Mouse (Mus musculus): ENCODE measurements at regions not wholly inside any gene's neighbourhood (a gene's known extent, or its start where the extent isn't known, plus 50 kb on each side); places are given as distances from the start of the nearest gene placed in this dataset.
A peak's percentile ranks its signal among the peaks of the same experiment; 100 is the strongest.
"Not testable (repeated sequence)": the region's sequence is repeated elsewhere in the genome, so short reads cannot be mapped to it uniquely, and the experiment has no call there.

DNA sequence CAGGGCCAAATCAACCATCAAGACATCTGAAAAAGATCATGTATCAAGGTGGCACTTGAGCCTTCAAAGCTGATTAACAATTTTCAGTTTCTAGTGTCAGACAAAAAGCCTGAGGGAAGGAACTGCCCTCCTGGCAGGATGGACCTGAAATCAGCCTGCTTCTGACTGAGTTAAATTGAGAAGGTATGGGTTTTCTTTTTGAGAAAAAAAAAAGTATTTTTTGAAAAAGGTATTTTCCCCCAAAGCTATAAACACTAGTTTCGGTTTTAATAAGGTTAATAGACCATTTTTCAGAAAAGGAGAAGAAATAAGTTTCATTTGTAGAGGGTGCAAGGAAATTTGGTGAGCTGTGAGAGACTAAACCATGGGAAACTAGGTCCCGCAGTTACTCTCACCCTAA lies 124.6 kb upstream of the Mrpl21 start:
- not testable (repeated sequence) for DNase-seq (ENCODE audit: low spot score)

DNA sequence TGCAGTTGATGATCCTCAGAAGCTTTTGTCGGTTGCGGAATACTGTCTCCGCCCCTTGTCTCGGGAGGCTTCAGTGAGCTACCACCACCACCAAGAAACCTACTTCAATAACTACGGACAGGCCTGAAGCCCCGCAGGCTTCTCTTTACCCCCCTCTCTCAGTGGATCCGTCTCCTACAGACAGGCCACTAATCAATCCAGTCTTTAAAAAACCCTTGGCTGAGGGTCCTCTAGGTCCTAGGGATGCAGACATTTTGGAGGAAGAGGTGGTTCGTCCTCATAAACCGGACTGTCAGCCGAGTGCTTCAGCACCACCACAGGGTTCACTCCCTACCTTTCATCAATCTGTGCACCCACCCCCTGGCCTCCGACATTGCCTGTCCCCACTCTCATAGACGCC lies 123.4 kb upstream of the Mrpl21 start:
- DNase-seq (ENCODE audit: low spot score), result no peak

DNA sequence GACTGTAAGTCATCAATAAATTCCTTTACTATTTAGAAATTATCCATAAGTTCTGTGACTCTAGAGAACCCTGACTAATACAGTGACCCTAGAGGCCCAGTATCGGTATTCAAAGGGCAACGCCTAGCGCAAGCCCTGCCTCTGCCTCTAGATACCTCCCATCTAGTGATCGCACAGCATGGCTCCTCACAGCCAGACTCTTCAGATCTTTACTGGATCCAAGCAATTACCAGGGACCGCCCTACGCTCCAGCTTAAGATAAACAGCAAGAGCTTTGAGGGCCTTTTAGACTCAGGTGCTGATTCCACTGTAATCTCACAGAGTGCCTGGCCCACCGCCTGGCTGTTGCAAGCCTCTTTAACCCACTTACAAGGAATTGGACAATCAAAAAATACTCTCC lies 115.0 kb upstream of the Mrpl21 start:
- DNase-seq (ENCODE audit: low spot score), result no peak

GRCm38 (mm10) chr19:3182625-3183024 lies 100.1 kb upstream of the Mrpl21 start:
- no peak for DNase-seq (ENCODE audit: low spot score)

DNA sequence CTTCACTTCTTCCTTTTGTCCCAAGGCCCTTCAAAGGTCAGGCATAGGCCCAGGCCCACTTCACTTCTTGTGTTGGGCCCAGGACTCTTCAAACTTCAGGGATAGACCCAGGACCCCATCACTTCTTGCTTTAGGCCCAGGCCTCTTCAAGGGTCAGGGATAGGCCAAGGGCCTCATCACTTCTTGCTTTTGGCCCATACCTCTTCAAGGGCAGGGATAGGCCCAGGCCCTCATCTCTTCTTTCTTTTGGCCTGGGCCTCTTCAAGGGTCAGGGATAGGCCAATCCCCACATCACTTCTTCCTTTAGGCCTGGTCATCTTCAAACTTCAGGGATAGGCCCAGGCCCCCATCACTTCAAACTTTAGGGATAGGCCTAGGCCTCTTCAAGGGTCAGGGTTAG lies 90.1 kb upstream of the Mrpl21 start:
- no peak for DNase-seq (ENCODE audit: low spot score)

GRCm38 (mm10) chr19:3204504-3204903 lies 78.2 kb upstream of the Mrpl21 start:
- DNase-seq (ENCODE audit: low spot score), result peak; percentile 12

DNA sequence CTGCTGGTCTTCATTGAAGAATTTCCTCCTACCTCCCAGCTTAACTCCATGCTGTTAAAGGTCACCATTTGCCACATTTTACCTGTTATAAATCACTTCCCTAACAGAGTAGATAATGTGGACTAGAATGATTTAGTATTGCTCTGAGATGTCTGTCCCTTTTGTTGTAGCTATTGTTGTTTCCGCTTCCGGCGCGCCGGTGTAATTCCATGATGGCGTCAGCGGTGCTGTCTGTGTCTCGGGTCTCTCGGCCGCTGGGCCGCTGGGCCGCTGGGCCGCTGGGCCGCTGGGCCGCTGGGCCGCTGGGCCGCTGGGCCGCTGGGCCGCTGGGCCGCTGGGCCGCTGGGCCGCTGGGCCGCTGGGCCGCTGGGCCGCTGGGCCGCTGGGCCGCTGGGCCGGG lies 77.3 kb upstream of the Mrpl21 start:
- not testable (repeated sequence) for DNase-seq (ENCODE audit: low spot score)

DNA sequence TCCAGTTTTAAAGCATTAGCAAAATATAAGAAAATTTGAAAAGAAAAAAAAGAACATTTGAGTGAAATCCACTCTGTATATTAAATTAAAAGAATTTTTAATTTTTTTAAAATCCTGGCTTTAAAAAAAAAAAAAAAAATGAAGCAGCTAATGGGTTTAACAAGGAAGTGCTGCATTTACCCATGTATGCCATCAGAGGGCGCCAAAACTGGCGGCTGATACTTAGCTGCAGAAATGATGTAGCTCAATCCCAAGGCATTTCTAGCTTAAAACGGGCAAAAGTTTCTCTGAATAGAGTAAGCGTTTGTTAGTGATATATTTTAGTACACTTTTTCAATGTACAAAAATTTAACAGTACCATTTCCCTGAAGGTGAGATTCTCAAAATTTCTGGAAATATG lies 74.4 kb upstream of the Mrpl21 start:
- peak; percentile 33 for DNase-seq (ENCODE audit: low spot score)
